Mouse (Mus musculus) brain, adult 2 months (tissue): ENCODE data around the gene Gm20831.
"Not testable (repeated sequence)": the region's sequence is repeated elsewhere in the genome, so short reads cannot be mapped to it uniquely, and the experiment has no call there.

Experiments
- DNase-seq: peaks from one replicate; pipeline ENCODE4 v3.0.0; 2011; ENCODE audit warnings: low read depth, low spot score

Gene Gm20831

DNA sequence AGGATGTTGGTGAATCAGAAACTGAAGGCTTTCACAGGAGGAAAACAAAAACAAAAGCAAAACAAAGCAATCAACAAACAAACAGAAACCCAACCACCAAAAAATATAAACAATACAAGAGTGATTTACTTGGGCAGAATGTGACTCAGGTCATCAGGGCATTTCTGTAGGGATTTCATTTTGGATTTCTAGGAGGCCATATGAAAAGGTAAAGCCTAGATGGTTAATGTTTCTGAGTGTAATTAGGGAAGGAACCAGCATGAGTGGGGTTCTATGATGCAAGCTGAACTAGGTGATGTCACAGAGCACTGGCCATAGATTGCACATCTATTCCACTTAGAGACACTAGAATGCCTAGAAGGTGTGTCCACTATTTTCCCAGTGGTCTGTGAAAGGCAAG lies at the start of gene Gm20831, which contains the start of gene Gm20772:
TSS of gene Gm20831 (plus strand) at position 301 of the 400 bp plus-strand sequence.
TSS of gene Gm20772 (plus strand) at position 301 of the 400 bp plus-strand sequence.
- DNase-seq = not testable (repeated sequence)

DNA sequence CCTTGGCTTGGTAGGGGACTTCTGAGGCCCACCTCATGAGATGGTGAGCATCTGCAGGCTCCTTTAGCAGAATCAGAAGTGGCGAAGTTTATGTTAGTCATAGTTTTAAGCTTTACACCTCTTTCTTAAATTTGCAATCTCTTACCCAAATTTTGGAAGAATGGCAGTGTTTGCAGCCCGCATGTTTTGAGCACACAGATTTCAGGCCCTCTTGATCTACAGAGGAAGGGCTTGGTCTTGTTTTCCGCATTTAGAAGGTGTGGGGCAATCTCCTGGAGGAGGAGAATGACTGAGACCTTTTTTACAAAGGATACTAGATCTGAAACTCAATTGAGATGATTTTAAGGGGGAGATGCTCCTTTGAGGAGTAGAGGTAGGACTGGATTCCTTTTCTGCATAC lies 28.4 kb upstream of the Gm20831 start, which contains the start of gene Gm21904:
TSS of gene Gm21904 (minus strand) at position 101 of the 400 bp plus-strand sequence.
- not testable (repeated sequence) for DNase-seq

DNA sequence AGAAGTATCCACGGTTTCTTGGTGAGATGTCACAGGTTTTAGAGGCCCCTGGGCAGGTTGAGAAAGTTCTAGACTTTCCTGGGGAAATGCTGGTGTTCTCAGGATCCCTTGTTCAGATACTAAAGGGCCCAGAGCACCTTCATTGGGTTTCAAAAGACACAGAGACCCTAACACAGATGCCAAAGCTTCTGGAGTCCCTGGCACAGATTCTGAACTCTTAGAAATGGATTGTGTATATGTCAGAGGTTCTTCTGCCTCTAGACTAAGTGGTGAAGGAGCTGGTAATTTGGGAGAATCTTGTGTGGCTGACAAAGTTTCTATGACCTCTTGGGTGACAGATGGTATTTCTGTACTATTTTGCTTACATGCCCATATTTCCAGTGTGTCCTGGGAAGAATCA lies 62.7 kb downstream of the Gm20831 start, which contains the start of gene Srsy:
TSS of gene Srsy (minus strand) at position 101 of the 400 bp plus-strand sequence.
- DNase-seq = not testable (repeated sequence)
